ENCODE assay signal across 9 mouse cellular contexts in genomic region chr13:3670039-3670438, GRCm38 (mm10). TPM values are rescaled to one million over a fixed set of nuclear protein-coding genes. Genes with fewer than 3 reads are reported as not detected.
DNase-seq lines count a peak whose midpoint lies in the region; ATAC-seq and TF ChIP-seq lines count a peak whose summit lies in the region.
"Had no signal": no experiment of that assay in that cellular context is flagged by ENCODE, and none has a peak within 500 bp of the region (broad histone marks: within the 10 kb centered on the region; RNA-seq: fewer than 3 reads in every experiment).

No protein-coding gene starts in this region.

- H3K27ac ChIP-seq in midbrain, embryonic 11.5 days (ENCODE audit: low read depth, low read length), result no peak overlapping the region
- H3K27ac ChIP-seq in midbrain, embryonic 13.5 days, result no peak overlapping the region
- peak overlapping the region; percentile 12; the same call in 1 of the 2 replicates for H3K27ac ChIP-seq in gastrocnemius, adult 2 months
- no peak overlapping the region for H3K27ac ChIP-seq in neural tube, embryonic 11.5 days (ENCODE audit: low read depth, low read length)

- no peak overlapping the region for H3K4me2 ChIP-seq in midbrain, embryonic 11.5 days
- H3K4me2 ChIP-seq in midbrain, embryonic 13.5 days (replicated peaks), result no peak overlapping the region
- no peak overlapping the region for H3K4me2 ChIP-seq in neural tube, embryonic 11.5 days (ENCODE audit: low read depth)

- H3K4me3 ChIP-seq in midbrain, embryonic 11.5 days (ENCODE audit: low read depth, low read length), result no peak overlapping the region
- no peak overlapping the region for H3K4me3 ChIP-seq in midbrain, embryonic 13.5 days (replicated peaks)
- no peak overlapping the region for H3K4me3 ChIP-seq in gastrocnemius, adult 2 months
- H3K4me3 ChIP-seq in neural tube, embryonic 11.5 days (ENCODE audit: low read depth, low read length), result no peak overlapping the region

- intact Hi-C loops in gastrocnemius, adult 2 months (cut with DNase I), result no loop called here

- no peaks in the 10 kb centered on the region for H3K4me1 ChIP-seq in midbrain, embryonic 11.5 days (ENCODE audit: control insufficient read depth, insufficient read depth, low read length)
- no peaks in the 10 kb centered on the region for H3K4me1 ChIP-seq in midbrain, embryonic 13.5 days (replicated peaks)
- H3K4me1 ChIP-seq in neural tube, embryonic 11.5 days (ENCODE audit: control insufficient read depth, insufficient read depth, low read length), result no peaks in the 10 kb centered on the region

- no peak for ATAC-seq in midbrain, embryonic 11.5 days (ENCODE audit: low FRiP score)
- no peak for ATAC-seq in midbrain, embryonic 13.5 days
- no peak for ATAC-seq in neural tube, embryonic 11.5 days (ENCODE audit: insufficient read depth, low FRiP score, low TSS enrichment)
- ATAC-seq in megakaryocyte progenitor cell, adult 5-6 weeks (replicated peaks; ENCODE audit: poor library complexity), result no peak
- no peak for ATAC-seq in megakaryocyte, adult 5-6 weeks (ENCODE audit: poor library complexity, severe bottlenecking)

- TF ChIP-seq CTCF in gastrocnemius, adult 2 months (IDR thresholded peaks at IDR 0.05), result no peak

- no peak overlapping the region for H3K9ac ChIP-seq in midbrain, embryonic 11.5 days (ENCODE audit: low read length)
- H3K9ac ChIP-seq in midbrain, embryonic 13.5 days (replicated peaks), result no peak overlapping the region
- no peak overlapping the region for H3K9ac ChIP-seq in neural tube, embryonic 11.5 days (ENCODE audit: low read length)

- 68% methylated on average over 1 of the region's 1 CpGs for WGBS in midbrain, embryonic 11.5 days
- WGBS in midbrain, embryonic 13.5 days, result 90% methylated on average over 1 of the region's 1 CpGs
- 65% methylated on average over 1 of the region's 1 CpGs for WGBS in neural tube, embryonic 11.5 days

- H3K27me3 ChIP-seq in midbrain, embryonic 11.5 days (ENCODE audit: control insufficient read depth, insufficient read depth, low read length), result no peaks in the 10 kb centered on the region
- no peaks in the 10 kb centered on the region for H3K27me3 ChIP-seq in midbrain, embryonic 13.5 days
- no peaks in the 10 kb centered on the region for H3K27me3 ChIP-seq in neural tube, embryonic 11.5 days (ENCODE audit: control insufficient read depth, insufficient read depth, low read length)

- no peaks in the 10 kb centered on the region for H3K36me3 ChIP-seq in midbrain, embryonic 11.5 days (ENCODE audit: control insufficient read depth, insufficient read depth, low read length)
- no peaks in the 10 kb centered on the region for H3K36me3 ChIP-seq in midbrain, embryonic 13.5 days
- no peaks in the 10 kb centered on the region for H3K36me3 ChIP-seq in neural tube, embryonic 11.5 days (ENCODE audit: control insufficient read depth, insufficient read depth, low read length)
- H3K36me3 ChIP-seq: G1E had no signal

- DNase-seq in midbrain, embryonic 11.5 days (ENCODE audit: low spot score, missing footprints), result peak; percentile 35
- DNase-seq in gastrocnemius, adult 2 months, result peak; percentile 59
- peak; percentile 81 to 87 for DNase-seq in kidney, postnatal 36 days
- peak; percentile 20 for DNase-seq in neural tube, embryonic 11.5 days (ENCODE audit: low spot score)
- DNase-seq in cerebellum, adult 11 months, result no peak

- no peaks in the 10 kb centered on the region for H3K9me3 ChIP-seq in midbrain, embryonic 11.5 days (ENCODE audit: control insufficient read depth, low read length)
- 0 out of 2 replicates have a peak, but pooled peaks cover 3% of the 10 kb centered on the region for H3K9me3 ChIP-seq in midbrain, embryonic 13.5 days
- H3K9me3 ChIP-seq in neural tube, embryonic 11.5 days (ENCODE audit: control insufficient read depth, low read length), result no peaks in the 10 kb centered on the region
- H3K9me3 ChIP-seq: G1E had no signal

RNA-seq across cellular contexts. Expression of gene Asb13, which starts 36.2 kb away (rescaled TPM):
- polyA plus RNA-seq in midbrain, embryonic 11.5 days (2014; fragmentation: Nextera tagmentation; extraction: Ambion mirVana), result 9.6 and 9.7 TPM in 2 replicates
- 12.6 and 16.2 TPM in 2 replicates for polyA plus RNA-seq in midbrain, embryonic 13.5 days (2015; fragmentation: Nextera tagmentation; extraction: Ambion mirVana)
- 10 to 100 TPM; 11.6 to 12.2 TPM for total RNA-seq in gastrocnemius, adult 2 months (2021)
- 9.7 and 11.9 TPM in 2 replicates for polyA plus RNA-seq in neural tube, embryonic 11.5 days (2014; fragmentation: Nextera tagmentation; extraction: Ambion mirVana)
- total RNA-seq in megakaryocyte progenitor cell, adult 5-6 weeks (2015), result 4.4 and 4.7 TPM in 2 replicates
- 3.3 and 3.8 TPM in 2 replicates for total RNA-seq in megakaryocyte progenitor cell, adult 5-6 weeks (2017)
- total RNA-seq in megakaryocyte, adult 5-6 weeks (2015), result 5.6 and 9.0 TPM in 2 replicates
- total RNA-seq in megakaryocyte, adult 5-6 weeks (2017), result 2.7 and 4.0 TPM in 2 replicates
- polyA plus RNA-seq: G1E had no signal

RNA-seq across cellular contexts. Expression of gene Fam208b, which starts 59.1 kb away (rescaled TPM):
- polyA plus RNA-seq in midbrain, embryonic 11.5 days (2014; fragmentation: Nextera tagmentation; extraction: Ambion mirVana), result 20.5 and 24.6 TPM in 2 replicates
- polyA plus RNA-seq in midbrain, embryonic 13.5 days (2015; fragmentation: Nextera tagmentation; extraction: Ambion mirVana), result 19.7 and 23.2 TPM in 2 replicates
- total RNA-seq in gastrocnemius, adult 2 months (2021), result 10 to 100 TPM in 1 of 2 experiments, 1 to 10 TPM in 1; 7.8 to 10.7 TPM
- polyA plus RNA-seq in neural tube, embryonic 11.5 days (2014; fragmentation: Nextera tagmentation; extraction: Ambion mirVana), result 22.7 and 23.4 TPM in 2 replicates
- 42.2 and 65.3 TPM in 2 replicates for total RNA-seq in megakaryocyte progenitor cell, adult 5-6 weeks (2015)
- total RNA-seq in megakaryocyte progenitor cell, adult 5-6 weeks (2017), result 24.7 and 37.0 TPM in 2 replicates
- 27.4 and 28.6 TPM in 2 replicates for total RNA-seq in megakaryocyte, adult 5-6 weeks (2015)
- total RNA-seq in megakaryocyte, adult 5-6 weeks (2017), result 16.7 and 20.6 TPM in 2 replicates
